Mouse (Mus musculus) urinary bladder, postnatal 36 days (tissue): ENCODE measurements around the gene Plekho2.

Source experiments
- DNase-seq, 2 experiments: peaks; one replicate each; pipeline ENCODE4 v3.0.0; 2022; ENCODE audit warnings: low spot score in 2 of 2, mixed read lengths in 1 of 2

Gene Plekho2

DNA sequence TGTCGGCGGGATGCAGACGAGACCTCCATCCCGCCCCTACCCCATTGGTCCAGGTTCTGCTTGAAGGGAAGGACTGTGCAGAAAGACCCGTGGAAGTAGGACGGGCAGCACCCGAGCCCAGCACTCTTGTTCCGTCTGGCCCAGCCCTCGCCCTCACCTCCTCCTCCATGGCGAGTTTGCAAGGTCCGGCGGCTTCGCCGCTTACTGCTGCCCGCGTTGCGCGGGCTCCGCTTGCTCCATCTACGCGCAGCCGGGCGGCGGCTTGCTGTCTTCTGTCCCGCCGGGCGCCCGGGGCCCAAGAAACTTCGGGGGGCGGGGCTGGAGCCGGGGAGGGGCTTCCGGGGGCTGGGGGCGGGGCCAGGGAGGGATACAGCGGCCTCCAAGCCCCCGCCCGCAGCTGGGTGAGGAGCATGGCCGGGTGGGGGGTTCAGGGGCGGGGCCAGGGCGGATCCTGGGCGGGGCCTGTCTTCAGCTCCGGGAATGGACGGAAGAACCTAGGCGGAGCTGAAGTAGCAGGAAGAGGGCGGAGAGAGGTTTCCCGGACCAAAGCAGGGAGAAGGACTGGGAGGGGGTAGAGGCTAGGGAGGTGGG lies at the start of gene Plekho2:
Gene Plekho2 (minus strand): TSS at position 260 of the 591 bp plus-strand sequence.
- DNase-seq, result peak; percentile 85 to 91

GRCm38 (mm10) chr9:65629025-65629766 lies 49.4 kb upstream of the Plekho2 start, which contains the start of gene Rbpms2:
Gene Rbpms2 (plus strand): TSS chr9:65629648.
- peak in 1 of 2 experiments; percentile 29 for DNase-seq

DNA sequence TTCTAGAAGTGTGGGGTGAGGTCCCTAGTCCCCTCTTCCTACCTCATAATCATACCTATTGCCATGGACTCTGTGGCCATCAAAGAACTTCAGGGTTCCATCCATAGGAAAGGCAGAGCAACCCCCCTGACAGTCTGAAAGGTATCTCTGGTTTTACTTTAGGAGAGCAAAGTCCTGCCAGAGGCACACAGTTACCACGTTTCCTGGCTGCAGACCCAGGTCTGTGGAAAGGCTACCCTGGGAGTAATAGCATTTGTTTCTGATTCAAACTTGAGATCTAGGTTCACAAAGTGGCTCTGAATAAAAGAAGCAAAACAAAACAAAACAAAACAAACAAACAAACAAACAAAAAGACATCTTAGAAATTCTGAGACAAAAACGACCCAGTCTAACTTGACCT lies 44.4 kb upstream of the Plekho2 start:
- no peak for DNase-seq

- DNase-seq, result no peak
Observed at GRCm38 (mm10) chr9:65622826-65623225, 43.0 kb upstream of the Plekho2 start.

DNA sequence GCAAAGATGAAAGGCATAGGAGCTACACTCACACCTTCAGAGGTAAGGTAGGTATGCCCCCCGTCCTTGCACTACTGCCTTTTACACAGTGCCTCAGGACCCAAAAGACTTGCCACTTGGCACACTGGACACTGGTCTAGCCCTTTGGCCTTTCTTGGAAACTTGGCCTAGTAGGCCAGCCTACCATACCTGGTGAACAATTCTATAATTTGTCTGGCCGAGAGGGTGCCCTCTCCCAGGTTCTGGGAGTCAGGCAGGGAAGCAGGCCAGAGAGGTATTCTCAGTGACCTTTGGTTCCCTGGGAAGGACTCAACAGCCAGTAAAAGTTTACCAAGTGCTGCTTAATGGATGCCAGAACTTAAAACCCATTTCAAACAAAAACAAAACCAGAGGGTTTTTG lies 41.8 kb upstream of the Plekho2 start:
- DNase-seq, result no peak

DNA sequence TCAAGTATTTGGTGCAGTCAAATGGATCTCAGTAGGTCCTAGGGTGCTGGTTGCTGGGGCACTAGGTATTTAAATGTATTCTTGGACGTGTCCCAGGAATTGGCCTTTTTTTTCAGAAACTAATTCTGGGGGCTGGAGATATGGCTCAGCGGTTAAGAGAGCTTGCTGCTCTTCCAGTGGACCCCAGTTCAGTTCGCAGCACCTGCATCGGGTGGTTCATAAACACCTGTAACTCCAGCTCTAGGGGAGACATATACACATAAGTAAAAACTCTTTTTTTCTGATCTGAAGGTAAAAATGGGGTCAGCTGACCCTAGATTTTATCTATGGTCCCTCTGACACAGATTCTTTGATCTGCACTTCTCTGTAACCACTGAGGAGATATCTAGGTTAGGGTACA lies 41.4 kb upstream of the Plekho2 start:
- DNase-seq, result no peak

GRCm38 (mm10) chr9:65619311-65619710 lies 39.5 kb upstream of the Plekho2 start:
- DNase-seq, result no peak

DNA sequence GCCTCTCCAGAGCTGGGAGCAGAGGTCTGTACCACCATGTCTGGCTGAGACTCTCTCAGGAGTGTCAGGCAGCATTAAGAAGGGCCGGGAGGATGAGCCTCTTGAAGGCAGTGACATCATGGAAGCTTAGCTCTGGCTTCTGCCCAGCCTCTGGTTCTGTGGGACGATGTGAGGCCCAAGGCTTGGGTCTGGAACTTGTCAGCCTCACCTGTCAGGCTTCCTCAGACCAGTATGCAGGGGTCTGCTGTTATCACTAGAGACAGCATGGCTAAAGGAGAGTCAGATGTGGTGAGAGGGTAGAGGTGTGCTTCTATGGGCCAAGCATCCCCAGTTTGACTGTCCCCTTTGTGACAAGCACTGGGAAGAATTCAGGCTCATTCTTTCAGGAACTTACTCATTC lies 33.3 kb upstream of the Plekho2 start:
- no peak for DNase-seq

- DNase-seq, result no peak
Observed at GRCm38 (mm10) chr9:65611969-65612486, 32.2 kb upstream of the Plekho2 start.

DNA sequence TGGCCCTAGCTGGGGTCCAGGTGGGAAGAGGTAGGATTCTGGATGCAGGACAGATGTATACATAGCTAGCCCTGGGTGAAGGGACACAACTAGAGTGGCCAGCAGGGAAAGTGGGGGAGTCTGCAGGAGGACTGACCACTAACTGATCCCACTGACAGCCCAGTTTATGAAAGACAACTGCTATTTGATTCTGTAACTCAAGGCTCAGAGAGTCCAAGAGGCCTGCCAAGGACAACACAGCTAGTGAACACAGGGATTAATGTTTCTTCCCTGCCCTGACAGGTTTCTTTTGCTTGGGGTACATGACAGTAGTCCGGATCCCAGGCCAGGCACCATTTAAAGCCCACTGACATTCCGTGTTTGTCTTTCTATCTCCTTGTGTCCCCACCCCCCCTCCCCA lies 27.3 kb upstream of the Plekho2 start:
- no peak for DNase-seq

DNA sequence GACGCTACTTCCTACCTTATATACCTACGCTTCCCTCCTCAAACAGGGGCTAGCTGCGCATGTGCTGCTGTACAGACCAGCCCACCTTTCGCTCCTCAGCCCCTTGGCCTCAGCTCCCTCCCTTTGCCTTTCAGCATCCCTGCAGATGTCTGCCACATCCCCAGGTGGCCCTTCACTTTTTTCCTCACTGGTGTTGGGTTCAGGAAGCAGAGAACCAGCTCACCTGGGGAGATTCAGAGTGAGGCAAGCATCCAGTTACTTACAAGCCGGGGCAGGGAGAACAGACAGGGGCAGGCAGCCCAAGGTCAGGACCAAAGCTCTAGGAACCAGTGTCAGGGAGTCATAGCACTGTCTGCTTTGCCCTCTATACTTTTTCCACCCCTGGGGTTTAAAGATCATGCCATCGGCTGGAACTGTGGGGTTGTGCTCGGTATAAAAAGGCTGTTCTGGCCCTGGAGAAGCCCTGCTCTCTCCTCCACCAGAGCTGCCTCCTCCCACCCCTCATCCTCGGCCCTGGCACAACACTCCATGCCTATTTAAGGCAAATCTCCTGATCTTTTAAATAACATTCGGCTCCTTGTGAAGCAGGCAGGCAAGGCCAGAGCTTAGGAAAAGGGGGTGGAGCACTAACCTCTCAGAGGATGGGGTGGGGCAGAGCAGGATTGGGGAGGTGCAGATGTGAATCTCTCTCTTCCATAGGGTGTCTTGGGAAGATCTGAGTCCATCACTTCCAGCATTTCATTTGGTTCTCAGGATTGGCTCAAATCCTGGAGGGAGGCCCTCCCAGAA lies 26.7 kb upstream of the Plekho2 start:
- no peak for DNase-seq

DNA sequence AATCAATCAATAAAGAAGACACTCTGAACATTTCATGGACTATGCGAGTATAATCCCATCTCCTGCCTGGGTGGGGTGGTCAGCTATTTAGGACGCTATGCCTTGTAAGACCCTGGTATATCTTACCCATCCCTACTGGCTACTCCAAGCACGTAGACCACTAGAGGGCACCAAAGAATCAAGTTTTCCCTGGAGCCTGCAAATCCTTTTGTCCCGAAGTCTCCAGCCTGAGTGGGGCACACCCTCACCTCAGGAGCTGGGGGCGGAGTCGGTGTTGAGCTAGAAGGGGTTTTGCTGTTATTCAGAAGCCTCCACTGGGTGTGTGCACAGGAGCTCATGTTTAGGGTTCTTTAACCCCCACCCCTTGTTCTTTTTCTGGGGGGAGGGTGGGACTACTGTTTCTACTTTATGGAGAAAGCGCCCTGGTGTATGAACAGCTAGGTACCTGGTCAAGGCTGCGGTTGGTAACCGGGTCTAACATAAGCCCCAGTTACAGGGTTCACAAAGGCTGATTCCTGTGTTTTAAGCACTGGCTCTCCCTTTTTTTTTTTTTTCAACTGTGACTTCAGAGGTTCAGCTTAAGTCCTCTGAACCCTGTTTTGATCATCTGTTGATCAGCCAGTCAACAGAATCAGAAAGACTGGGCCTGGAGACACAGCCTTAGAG lies 25.8 kb upstream of the Plekho2 start:
- DNase-seq, result peak; percentile 38 to 48

GRCm38 (mm10) chr9:65603401-65604102 lies 23.7 kb upstream of the Plekho2 start:
- DNase-seq, result no peak

DNA sequence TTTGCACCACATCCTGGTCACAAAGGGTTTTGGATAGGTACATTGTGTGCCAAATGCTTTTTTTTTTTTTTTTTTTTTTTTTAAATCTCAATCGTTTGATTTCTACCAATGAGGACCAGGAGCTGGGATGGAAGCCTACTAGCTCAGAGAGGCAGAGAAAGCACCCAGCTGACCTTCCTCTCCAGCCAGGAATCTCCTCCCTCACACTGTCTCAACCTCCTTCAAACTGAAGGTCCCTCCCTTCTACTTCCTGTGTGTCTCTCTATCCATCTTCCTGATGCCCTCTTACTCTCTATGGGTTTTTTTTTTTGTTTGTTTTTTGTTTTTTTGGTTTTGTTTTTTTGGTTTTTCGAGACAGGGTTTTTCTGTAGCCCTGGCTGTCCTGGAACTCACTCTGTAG lies 21.1 kb upstream of the Plekho2 start:
- DNase-seq, result no peak

GRCm38 (mm10) chr9:65598765-65599249 lies 19.0 kb upstream of the Plekho2 start:
- no peak for DNase-seq

- no peak for DNase-seq
Observed at GRCm38 (mm10) chr9:65593596-65593995, 13.8 kb upstream of the Plekho2 start.

GRCm38 (mm10) chr9:65592721-65593120 lies 12.9 kb upstream of the Plekho2 start:
- DNase-seq, result no peak

GRCm38 (mm10) chr9:65589091-65589490 lies 9.3 kb upstream of the Plekho2 start:
- DNase-seq, result no peak

DNA sequence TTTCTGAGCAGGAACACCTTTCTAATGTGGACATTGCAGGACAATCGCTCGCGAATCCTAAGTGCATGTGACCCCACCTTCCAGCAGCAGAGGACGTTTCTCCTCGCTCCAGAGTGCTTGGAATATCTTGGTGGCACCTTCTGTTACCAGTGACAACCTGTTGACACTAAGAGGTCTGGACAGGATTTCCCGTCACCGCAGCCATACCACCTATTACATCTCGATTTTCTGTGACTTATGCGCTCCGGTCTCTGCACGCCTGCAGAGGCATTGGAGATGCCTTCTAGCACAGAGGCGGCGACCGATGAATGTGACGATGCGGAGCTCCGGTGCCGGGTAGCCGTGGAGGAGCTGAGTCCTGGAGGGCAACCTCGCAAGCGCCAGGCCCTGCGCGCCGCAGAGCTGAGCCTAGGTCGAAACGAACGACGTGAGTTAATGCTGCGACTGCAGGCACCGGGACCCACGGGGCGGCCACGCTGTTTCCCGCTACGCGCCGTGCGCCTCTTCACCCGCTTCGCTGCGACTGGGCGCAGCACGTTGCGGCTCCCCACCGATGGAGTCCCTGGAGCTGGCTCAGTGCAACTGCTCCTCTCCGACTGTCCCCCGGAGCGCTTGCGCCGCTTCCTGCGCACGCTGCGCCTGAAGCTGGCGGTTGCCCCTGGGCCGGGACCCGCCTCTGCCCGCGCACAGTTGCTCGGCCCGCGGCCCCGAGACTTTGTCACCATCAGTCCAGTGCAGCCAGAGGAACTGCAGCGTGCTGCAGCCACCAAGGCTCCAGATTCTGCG lies 7.9 kb upstream of the Plekho2 start:
- DNase-seq, result no peak

DNA sequence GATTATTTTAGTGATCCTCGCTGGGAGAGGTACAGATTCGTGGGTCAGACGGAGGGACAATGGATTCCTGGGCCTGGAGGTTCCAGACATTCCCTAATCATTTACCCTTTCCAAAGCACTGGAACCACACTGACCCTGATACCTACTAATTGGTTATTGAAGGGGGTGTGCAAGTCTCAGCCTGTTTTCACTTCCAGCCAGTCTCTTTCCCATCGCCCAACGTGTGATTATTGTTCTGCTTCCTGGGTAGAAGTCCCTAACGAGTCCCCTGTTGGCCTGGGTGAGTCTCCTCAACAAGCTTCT lies 7.4 kb upstream of the Plekho2 start:
- no peak for DNase-seq
